Mouse (Mus musculus): ENCODE results near the gene Radil.

Radil gene

GRCm38 (mm10) chr5:142550706-142551652 lies at the start of gene Radil:
Gene Radil, minus strand, starts transcription at chr5:142551098.
- DNase-seq (ENCODE audit: low read depth, low spot score) = peak; percentile 99

GRCm38 (mm10) chr5:142597648-142598390 lies 46.9 kb upstream of the Radil start:
- DNase-seq (ENCODE audit: low read depth, low spot score) = no peak

GRCm38 (mm10) chr5:142596723-142597122 lies 45.8 kb upstream of the Radil start:
- DNase-seq (ENCODE audit: low read depth, low spot score) = no peak

GRCm38 (mm10) chr5:142595698-142596097 lies 44.8 kb upstream of the Radil start:
- DNase-seq (ENCODE audit: low read depth, low spot score) = peak; percentile 89

GRCm38 (mm10) chr5:142590953-142591616 lies 40.2 kb upstream of the Radil start:
- no peak for DNase-seq (ENCODE audit: low read depth, low spot score)

- DNase-seq (ENCODE audit: low read depth, low spot score) = peak; percentile 64
Observed at GRCm38 (mm10) chr5:142583616-142584126, 32.8 kb upstream of the Radil start.

- peak; percentile 79 for DNase-seq (ENCODE audit: low read depth, low spot score)
Observed at GRCm38 (mm10) chr5:142581517-142581916, 30.6 kb upstream of the Radil start.

GRCm38 (mm10) chr5:142578192-142578591 lies 27.3 kb upstream of the Radil start:
- DNase-seq (ENCODE audit: low read depth, low spot score) = no peak

GRCm38 (mm10) chr5:142576832-142577231 lies 25.9 kb upstream of the Radil start:
- DNase-seq (ENCODE audit: low read depth, low spot score) = no peak

- no peak for DNase-seq (ENCODE audit: low read depth, low spot score)
Observed at GRCm38 (mm10) chr5:142574323-142575057, 23.6 kb upstream of the Radil start.

GRCm38 (mm10) chr5:142564606-142565005 lies 13.7 kb upstream of the Radil start:
- peak; percentile 27 for DNase-seq (ENCODE audit: low read depth, low spot score)

- DNase-seq (ENCODE audit: low read depth, low spot score) = no peak
Observed at GRCm38 (mm10) chr5:142560261-142560660, 9.4 kb upstream of the Radil start.

GRCm38 (mm10) chr5:142557397-142558067 lies 6.6 kb upstream of the Radil start:
- peak; percentile 95 for DNase-seq (ENCODE audit: low read depth, low spot score)

GRCm38 (mm10) chr5:142556721-142557120 lies 5.8 kb upstream of the Radil start:
- no peak for DNase-seq (ENCODE audit: low read depth, low spot score)

GRCm38 (mm10) chr5:142555866-142556265 lies 5.0 kb upstream of the Radil start:
- DNase-seq (ENCODE audit: low read depth, low spot score) = no peak

GRCm38 (mm10) chr5:142549961-142550705 lies 765 bp downstream of the Radil start:
- DNase-seq (ENCODE audit: low read depth, low spot score) = peak; percentile 54

- DNase-seq (ENCODE audit: low read depth, low spot score) = no peak
Observed at GRCm38 (mm10) chr5:142549441-142549840, 1.5 kb downstream of the Radil start.

GRCm38 (mm10) chr5:142547066-142547465 lies 3.8 kb downstream of the Radil start:
- DNase-seq (ENCODE audit: low read depth, low spot score) = no peak

- DNase-seq (ENCODE audit: low read depth, low spot score) = no peak
Observed at GRCm38 (mm10) chr5:142546344-142546743, 4.6 kb downstream of the Radil start.
